Mouse (Mus musculus) heart, postnatal 14 days (tissue): ENCODE measurements around the gene Ppdpf. TPM values are rescaled to one million over a fixed set of nuclear protein-coding genes. Genes with fewer than 3 reads are reported as not detected.
A peak's percentile ranks its signal among the peaks of the same experiment; 100 is the strongest.

Experiments
- DNase-seq, 2 experiments: peaks; one replicate each; pipeline ENCODE4 v3.0.0; 2021 to 2022
- intact Hi-C: fragments of 180-260 bp; cut with DNase I; formaldehyde crosslinking; loops from one replicate; pipeline ENCODE4 v1.15.1; 2025
- total RNA-seq, 2 experiments: library from RNA; stranded (reverse); gene quantifications; 2 replicates each; pipeline ENCODE4 v1.2.3; 2021

Ppdpf gene
- total RNA-seq, 2 experiments from 2014 or later = 45.2 to 49.2 TPM

- intact Hi-C loops = no loop called here
- no peak for DNase-seq
Observed at GRCm38 (mm10) chr2:181212389-181213020, 25.5 kb downstream of the Ppdpf start.

- intact Hi-C loops = no loop called here
- peak in 1 of 2 experiments; percentile 33 for DNase-seq
Observed at GRCm38 (mm10) chr2:181213021-181213445, 26.0 kb downstream of the Ppdpf start, which contains the start of gene Srms. Gene Srms (minus strand): TSS chr2:181213185.

GRCm38 (mm10) chr2:181216037-181216436 lies 29.0 kb downstream of the Ppdpf start:
- intact Hi-C loops = no loop called here

GRCm38 (mm10) chr2:181218881-181219485 lies 31.9 kb downstream of the Ppdpf start:
- intact Hi-C loops = no loop called here
- no peak for DNase-seq

More at GRCm38 (mm10) chr2:181216037-181216436, 29.0 kb downstream of the Ppdpf start:
- no peak for DNase-seq

GRCm38 (mm10) chr2:181219538-181220216 lies 32.6 kb downstream of the Ppdpf start, which contains the start of gene Fndc11:
Gene Fndc11 (plus strand): TSS chr2:181220013.
- DNase-seq = peak; percentile 77 to 84

GRCm38 (mm10) chr2:181220361-181220760 lies 33.3 kb downstream of the Ppdpf start:
- intact Hi-C loops = loop anchor here (2.0 kb wide), 1 partner anchor 32 kb away; no protein-coding TSS in a partner anchor
- no peak for DNase-seq

More at GRCm38 (mm10) chr2:181219538-181220216, 32.6 kb downstream of the Ppdpf start, which contains the start of gene Fndc11:
- intact Hi-C loops = loop anchor here (2.0 kb wide), 1 partner anchor 31 kb away; no protein-coding TSS in a partner anchor

- DNase-seq = no peak
- intact Hi-C loops = no loop called here
Observed at GRCm38 (mm10) chr2:181224994-181225393, 37.9 kb downstream of the Ppdpf start.

- no peak for DNase-seq
- intact Hi-C loops = no loop called here
Observed at GRCm38 (mm10) chr2:181227122-181227521, 40.1 kb downstream of the Ppdpf start.

- intact Hi-C loops = no loop called here
- DNase-seq = no peak
Observed at GRCm38 (mm10) chr2:181228335-181228734, 41.3 kb downstream of the Ppdpf start.

GRCm38 (mm10) chr2:181231171-181231570 lies 44.1 kb downstream of the Ppdpf start:
- DNase-seq = no peak
- intact Hi-C loops = no loop called here

GRCm38 (mm10) chr2:181233443-181233842 lies 46.4 kb downstream of the Ppdpf start:
- intact Hi-C loops = no loop called here
- no peak for DNase-seq

- intact Hi-C loops = loop anchor here (5.0 kb wide), 1 partner anchor 47 kb away; the partner anchor contains the start of gene Ppdpf
- DNase-seq = peak; percentile 9 to 23
Observed at GRCm38 (mm10) chr2:181234680-181235079, 47.6 kb downstream of the Ppdpf start.

- intact Hi-C loops = loop anchor here (5.0 kb wide), 1 partner anchor 49 kb away; the partner anchor contains the start of gene Ppdpf
- DNase-seq = no peak
Observed at GRCm38 (mm10) chr2:181235681-181236566, 48.9 kb downstream of the Ppdpf start.

- intact Hi-C loops = loop anchor here (5.0 kb wide), 1 partner anchor 50 kb away; the partner anchor contains the start of gene Ppdpf
- peak in 1 of 2 experiments; percentile 2 for DNase-seq
Observed at GRCm38 (mm10) chr2:181237251-181238014, 50.4 kb downstream of the Ppdpf start.

- peak; percentile 13 to 35 for DNase-seq
- intact Hi-C loops = loop anchor here (5.0 kb wide), 1 partner anchor 51 kb away; the partner anchor contains the start of gene Ppdpf
Observed at GRCm38 (mm10) chr2:181238091-181238610, 51.1 kb downstream of the Ppdpf start.
